Mouse (Mus musculus) hindbrain, embryonic 14.5 days (tissue): ENCODE results near the gene Zfp740. TPM values are rescaled to one million over a fixed set of nuclear protein-coding genes. Genes with fewer than 3 reads are reported as not detected.
"Not testable (repeated sequence)": the region's sequence is repeated elsewhere in the genome, so short reads cannot be mapped to it uniquely, and the experiment has no call there.

Source experiments
- ATAC-seq: fragments of 200-750 bp; cut with Nextera tagmentation; 2 replicates; pipeline ENCODE4 v1.8.0; 2017; ENCODE audit warnings: moderate number of reproducible peaks, mild to moderate bottlenecking, moderate TSS enrichment, moderate library complexity; ENCODE audit not compliant: low FRiP score
- DNase-seq: peaks from one replicate; pipeline ENCODE4 v3.0.0-alpha.2; 2015; ENCODE audit warnings: low spot score
- H3K27ac ChIP-seq: fragments of 300-500 bp; sonication (generic); 2 replicates; pipeline ENCODE4 v1.5.1; 2014; ENCODE audit warnings: mild to moderate bottlenecking, moderate library complexity
- H3K27me3 ChIP-seq: fragments of 300-500 bp; sonication (generic); 2 replicates; pipeline ENCODE4 v1.6.1; 2014; ENCODE audit warnings: mild to moderate bottlenecking, low read length, mixed read lengths; ENCODE audit not compliant: control insufficient read depth, insufficient read depth
- H3K36me3 ChIP-seq: fragments of 300-500 bp; sonication (generic); replicated peaks from 2 replicates; pipeline ENCODE4 v1.6.1; 2014; ENCODE audit not compliant: control insufficient read depth, insufficient read depth
- H3K4me1 ChIP-seq: fragments of 300-500 bp; sonication (generic); replicated peaks from 2 replicates; pipeline ENCODE4 v1.6.1; 2014; ENCODE audit warnings: antibody characterized with exemption, low read length, mixed read lengths; ENCODE audit not compliant: control insufficient read depth, insufficient read depth
- H3K4me2 ChIP-seq: fragments of 300-500 bp; sonication (generic); replicated peaks from 2 replicates; pipeline ENCODE4 v1.6.1; 2014; ENCODE audit warnings: mild to moderate bottlenecking, moderate library complexity
- H3K4me3 ChIP-seq: fragments of 300-500 bp; sonication (generic); replicated peaks from 2 replicates; pipeline ENCODE4 v1.5.1; 2014; ENCODE audit warnings: mild to moderate bottlenecking, low read length
- H3K9ac ChIP-seq: fragments of 300-500 bp; sonication (generic); 2 replicates; pipeline ENCODE4 v1.6.1; 2014
- H3K9me3 ChIP-seq: fragments of 300-500 bp; sonication (generic); 2 replicates; pipeline ENCODE4 v1.6.1; 2016; ENCODE audit warnings: low read length; ENCODE audit not compliant: control insufficient read depth
- WGBS: fragments of 180-500 bp; shearing (Covaris S2); extraction: QIAGEN DNeasy Blood & Tissue Kit; methylation state at CpG from one replicate; pipeline ENCODE4 v1.1.7; 2014; 5-methylcytosine and 5-hydroxymethylcytosine counted together
- polyA plus RNA-seq: library from polyadenylated mRNA; unstranded; fragments of >200 nt; fragmentation: Nextera tagmentation; extraction: Ambion mirVana; gene quantifications from 2 replicates; pipeline ENCODE4 v1.2.1, GENCODE M21; 2014

Zfp740 gene
- 45.4 and 47.1 TPM in 2 replicates for polyA plus RNA-seq

- H3K4me2 ChIP-seq = peak within 1 kb of the TSS; percentile 70
- peak; percentile 93 for DNase-seq
- H3K27ac ChIP-seq = peak within 1 kb of the TSS; percentile 99
- peak; percentile 95 for ATAC-seq
- peak within 1 kb of the TSS; percentile 79 for H3K4me3 ChIP-seq
- H3K36me3 ChIP-seq = peaks cover 37% of the 10 kb centered on the region
- no peaks in the 10 kb centered on the region for H3K9me3 ChIP-seq
- peak within 1 kb of the TSS; percentile 92 for H3K9ac ChIP-seq
- peaks cover 39% of the 10 kb centered on the region for H3K4me1 ChIP-seq
- under 1% methylated on average over 62 of the region's 68 CpGs for WGBS
- H3K27me3 ChIP-seq = no peaks in the 10 kb centered on the region
These were observed at the start of gene Zfp740 for GRCm38 (mm10) chr15:102202971-102203834. Gene Zfp740, plus strand, starts transcription at chr15:102203249.

- not testable (repeated sequence) for H3K27ac ChIP-seq, H3K9me3 ChIP-seq, ATAC-seq, H3K4me1 ChIP-seq, H3K4me2 ChIP-seq, H3K4me3 ChIP-seq, H3K27me3 ChIP-seq, DNase-seq, H3K36me3 ChIP-seq, H3K9ac ChIP-seq
- WGBS = 93% methylated on average over 6 of the region's 6 CpGs
These were observed 48.0 kb upstream of the Zfp740 start for GRCm38 (mm10) chr15:102155006-102155405.

- ATAC-seq (no peak), DNase-seq (peak; percentile 42)
- Histone ChIP-seq H3K9ac (no peak overlapping the region), H3K27me3 (no peaks in the 10 kb centered on the region), H3K4me2 (no peak overlapping the region), H3K27ac (no peak overlapping the region), H3K36me3 (no peaks in the 10 kb centered on the region), H3K9me3 (no peaks in the 10 kb centered on the region), H3K4me1 (no peaks in the 10 kb centered on the region; the same call in 1 of the 2 replicates), H3K4me3 (no peak overlapping the region)
- WGBS = 26% methylated on average over 20 of the region's 20 CpGs
These were observed 46.2 kb upstream of the Zfp740 start for GRCm38 (mm10) chr15:102156836-102157235.

GRCm38 (mm10) chr15:102160415-102161060 lies 42.5 kb upstream of the Zfp740 start:
- ATAC-seq = no peak

GRCm38 (mm10) chr15:102163900-102164693 lies 39.0 kb upstream of the Zfp740 start:
- Histone ChIP-seq H3K27ac (no peak overlapping the region), H3K4me3 (no peak overlapping the region), H3K4me2 (no peak overlapping the region), H3K36me3 (no peaks in the 10 kb centered on the region), H3K9ac (no peak overlapping the region), H3K27me3 (no peaks in the 10 kb centered on the region), H3K9me3 (no peaks in the 10 kb centered on the region), H3K4me1 (no peaks in the 10 kb centered on the region)
- WGBS = 58% methylated on average over 3 of the region's 3 CpGs
- DNase-seq = no peak
- no peak for ATAC-seq

More at GRCm38 (mm10) chr15:102160415-102161060, 42.5 kb upstream of the Zfp740 start:
- Histone ChIP-seq H3K27me3 (no peaks in the 10 kb centered on the region), H3K4me3 (no peak overlapping the region), H3K4me1 (no peaks in the 10 kb centered on the region; the same call in 1 of the 2 replicates), H3K9ac (no peak overlapping the region), H3K27ac (no peak overlapping the region), H3K4me2 (no peak overlapping the region), H3K36me3 (no peaks in the 10 kb centered on the region), H3K9me3 (no peaks in the 10 kb centered on the region)
- 64% methylated on average over 26 of the region's 27 CpGs for WGBS
- no peak for DNase-seq

GRCm38 (mm10) chr15:102165468-102166100 lies 37.5 kb upstream of the Zfp740 start:
- no peaks in the 10 kb centered on the region for H3K27me3 ChIP-seq
- no peak overlapping the region for H3K9ac ChIP-seq
- 54% methylated on average over 6 of the region's 6 CpGs for WGBS
- H3K36me3 ChIP-seq = no peaks in the 10 kb centered on the region
- DNase-seq = no peak
- no peak overlapping the region for H3K27ac ChIP-seq
- H3K4me2 ChIP-seq = no peak overlapping the region
- H3K4me3 ChIP-seq = no peak overlapping the region
- no peak for ATAC-seq
- H3K9me3 ChIP-seq = no peaks in the 10 kb centered on the region
- no peaks in the 10 kb centered on the region for H3K4me1 ChIP-seq

GRCm38 (mm10) chr15:102167620-102168021 lies 35.4 kb upstream of the Zfp740 start:
- Histone ChIP-seq H3K9ac (no peak overlapping the region), H3K27me3 (no peaks in the 10 kb centered on the region), H3K9me3 (no peaks in the 10 kb centered on the region), H3K4me2 (no peak overlapping the region), H3K36me3 (no peaks in the 10 kb centered on the region), H3K4me3 (no peak overlapping the region), H3K27ac (no peak overlapping the region), H3K4me1 (no peaks in the 10 kb centered on the region)
- 59% methylated on average over 6 of the region's 6 CpGs for WGBS
- peak; percentile 33 for DNase-seq
- ATAC-seq = no peak

- Histone ChIP-seq H3K4me1 (no peaks in the 10 kb centered on the region), H3K36me3 (no peaks in the 10 kb centered on the region), H3K4me2 (no peak overlapping the region), H3K27me3 (no peaks in the 10 kb centered on the region), H3K4me3 (no peak overlapping the region), H3K9ac (no peak overlapping the region), H3K9me3 (0 out of 2 replicates have a peak, but pooled peaks cover under 1% of the 10 kb centered on the region), H3K27ac (no peak overlapping the region)
- ATAC-seq = no peak
- 80% methylated on average over 2 of the region's 2 CpGs for whole genome bisulfite sequencing
- DNase-seq = no peak
These were observed 34.0 kb upstream of the Zfp740 start for GRCm38 (mm10) chr15:102169064-102169463.
